Comparison of ENCODE assay signal across 9 mouse cellular contexts in the genomic region with DNA sequence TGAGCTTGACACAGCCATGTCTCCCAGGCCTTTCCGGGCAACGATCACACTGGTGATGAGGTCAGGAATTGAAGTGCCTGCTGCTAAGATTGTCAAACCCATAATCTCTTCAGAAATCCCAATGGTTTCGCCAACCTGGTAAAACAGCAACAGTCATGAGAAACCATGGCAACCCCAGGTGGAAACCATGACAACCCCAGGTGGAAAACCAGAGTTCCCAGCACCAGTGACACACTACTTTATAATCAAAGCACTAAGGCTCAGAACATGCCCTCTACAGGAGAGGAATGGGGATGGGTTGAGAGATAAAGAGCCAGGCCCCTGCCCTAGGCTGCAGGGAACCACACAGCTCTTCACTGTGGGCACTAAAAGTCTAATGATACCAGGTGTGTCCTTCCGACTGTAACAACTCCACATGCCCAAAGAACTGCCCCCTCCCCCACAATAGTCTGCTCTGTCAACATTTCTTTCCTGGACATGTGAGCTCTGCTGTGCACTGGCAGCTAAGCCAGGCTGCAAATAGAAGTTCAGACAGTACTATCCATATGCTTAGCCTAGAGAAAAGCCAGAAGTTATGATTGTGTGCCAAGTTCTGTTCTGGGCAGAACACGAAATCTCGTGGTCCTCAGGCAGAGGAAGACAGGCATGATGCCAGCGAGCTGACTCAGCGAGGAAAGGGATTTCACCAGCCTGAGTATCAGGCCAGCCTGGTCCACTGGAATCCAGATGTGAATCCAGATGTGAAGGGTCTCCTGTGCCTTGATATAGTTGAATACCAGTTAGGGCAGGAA. TPM values are rescaled to one million over a fixed set of nuclear protein-coding genes. Genes with fewer than 3 reads are reported as not detected.
DNase-seq lines count a peak whose midpoint lies in the region; ATAC-seq and TF ChIP-seq lines count a peak whose summit lies in the region.
"Had no signal": no experiment of that assay in that cellular context is flagged by ENCODE, and none has a peak within 500 bp of the region (broad histone marks: within the 10 kb centered on the region; RNA-seq: fewer than 3 reads in every experiment).

No protein-coding gene starts in this region.

- H3K4me2 ChIP-seq in liver, embryonic 12.5 days, result no peak overlapping the region

- no peaks in the 10 kb centered on the region for H3K27me3 ChIP-seq in liver, embryonic 12.5 days (replicated peaks)

- peak; percentile 33 for ATAC-seq in liver, embryonic 12.5 days
- peak; percentile 84 for ATAC-seq in frontal cortex, adult (ENCODE audit: low TSS enrichment)

- peaks cover 21% of the 10 kb centered on the region for H3K36me3 ChIP-seq in liver, embryonic 12.5 days

- TF ChIP-seq POLR2A in bone marrow macrophage, adult 2 months (IDR thresholded peaks at IDR 0.05; ENCODE audit: borderline replicate concordance, low read depth, low read length), result no peak

- peaks cover 18% of the 10 kb centered on the region for H3K4me1 ChIP-seq in liver, embryonic 12.5 days
- H3K4me1 ChIP-seq in bone marrow macrophage, adult 2 months (ENCODE audit: control insufficient read depth, insufficient read depth, low read length), result peaks cover 37% of the 10 kb centered on the region

- no peak overlapping the region for H3K9ac ChIP-seq in liver, embryonic 12.5 days
- H3K9ac ChIP-seq: liver, embryonic 14.5 days had no signal

- H3K27ac ChIP-seq in liver, embryonic 12.5 days, result no peak overlapping the region
- peak overlapping the region; percentile 61 for H3K27ac ChIP-seq in bone marrow macrophage, adult 2 months (ENCODE audit: insufficient read depth, low read depth, low read length)
- H3K27ac ChIP-seq: liver, embryonic 14.5 days had no signal

- H3K4me3 ChIP-seq in liver, embryonic 12.5 days, result no peak overlapping the region
- H3K4me3 ChIP-seq in bone marrow macrophage, adult 2 months (ENCODE audit: insufficient read depth, low read length), result no peak overlapping the region

- H3K9me3 ChIP-seq in liver, embryonic 12.5 days (replicated peaks), result no peaks in the 10 kb centered on the region

- TF ChIP-seq CTCF in bone marrow macrophage, adult 2 months (IDR thresholded peaks at IDR 0.05; ENCODE audit: low read depth, low read length), result no peak

- no peak for DNase-seq in liver
- peak; percentile 77 for DNase-seq in layer of hippocampus, adult 9-10 months (ENCODE audit: low spot score)
- peak; percentile 36 to 57 for DNase-seq in lung, postnatal 4 days
- DNase-seq in kidney, adult 9 months, result no peak
- DNase-seq in kidney, adult 8-10 months, result no peak

- WGBS in liver, embryonic 12.5 days (ENCODE audit: insufficient replicate concordance), result 70% methylated on average over 8 of the region's 8 CpGs

RNA-seq across cellular contexts. Expression of gene Slc24a1, which starts 25.0 kb away (rescaled TPM):
- 0.11 and 0.13 TPM in 2 replicates for polyA plus RNA-seq in liver, embryonic 12.5 days (2016; fragmentation: Nextera tagmentation; extraction: Ambion mirVana)
- polyA plus RNA-seq in bone marrow macrophage, adult 2 months (2012; ENCODE audit: insufficient read depth, insufficient read length, missing spikeins), result not detected in 2 replicates

RNA-seq across cellular contexts. Expression of gene Ints14, which starts 34.3 kb away (rescaled TPM):
- 38.9 and 42.5 TPM in 2 replicates for polyA plus RNA-seq in liver, embryonic 12.5 days (2016; fragmentation: Nextera tagmentation; extraction: Ambion mirVana)
- 21.4 and 21.6 TPM in 2 replicates for polyA plus RNA-seq in bone marrow macrophage, adult 2 months (2012; ENCODE audit: insufficient read depth, insufficient read length, missing spikeins)

Comparison
In these comparisons a context has a peak if more than half of its experiments do, and no peak if none do; other contexts are left out.
1. DNase-seq: peak in layer of hippocampus, adult 9-10 months (single experiment) and lung, postnatal 4 days (2 of 2); none in liver (single experiment), kidney, adult 9 months (single experiment) and kidney, adult 8-10 months (0 of 2).